Mouse (Mus musculus): ENCODE data around the gene Pgs1.

Pgs1 gene

GRCm38 (mm10) chr11:117976081-117976582 lies 10.0 kb upstream of the Pgs1 start:
- DNase-seq (ENCODE audit: low spot score): peak; percentile 78

GRCm38 (mm10) chr11:117977694-117978360 lies 8.3 kb upstream of the Pgs1 start:
- no peak for DNase-seq (ENCODE audit: low spot score)

- DNase-seq (ENCODE audit: low spot score): peak; percentile 51
Observed at GRCm38 (mm10) chr11:117979388-117979787, 6.7 kb upstream of the Pgs1 start.

- no peak for DNase-seq (ENCODE audit: low spot score)
Observed at GRCm38 (mm10) chr11:117982426-117982825, 3.7 kb upstream of the Pgs1 start.

- DNase-seq (ENCODE audit: low spot score): no peak
Observed at GRCm38 (mm10) chr11:117983770-117984169, 2.3 kb upstream of the Pgs1 start.

- peak; percentile 53 for DNase-seq (ENCODE audit: low spot score)
Observed at GRCm38 (mm10) chr11:117987032-117987451, 950 bp downstream of the Pgs1 start.

- no peak for DNase-seq (ENCODE audit: low spot score)
Observed at GRCm38 (mm10) chr11:117987968-117988367, 1.9 kb downstream of the Pgs1 start.

- DNase-seq (ENCODE audit: low spot score): no peak
Observed at GRCm38 (mm10) chr11:117989241-117989640, 3.1 kb downstream of the Pgs1 start.

- DNase-seq (ENCODE audit: low spot score): peak; percentile 58
Observed at GRCm38 (mm10) chr11:117989926-117990325, 3.8 kb downstream of the Pgs1 start.

- DNase-seq (ENCODE audit: low spot score): no peak
Observed at GRCm38 (mm10) chr11:117991502-117992470, 5.7 kb downstream of the Pgs1 start.

GRCm38 (mm10) chr11:117993190-117994175 lies 7.4 kb downstream of the Pgs1 start:
- DNase-seq (ENCODE audit: low spot score): no peak

GRCm38 (mm10) chr11:117994250-117995057 lies 8.4 kb downstream of the Pgs1 start:
- DNase-seq (ENCODE audit: low spot score): no peak

GRCm38 (mm10) chr11:117995255-117995654 lies 9.2 kb downstream of the Pgs1 start:
- DNase-seq (ENCODE audit: low spot score): no peak

GRCm38 (mm10) chr11:117995661-117996060 lies 9.6 kb downstream of the Pgs1 start:
- DNase-seq (ENCODE audit: low spot score): no peak

- no peak for DNase-seq (ENCODE audit: low spot score)
Observed at GRCm38 (mm10) chr11:117996066-117996465, 10.0 kb downstream of the Pgs1 start.

- no peak for DNase-seq (ENCODE audit: low spot score)
Observed at GRCm38 (mm10) chr11:117997085-117997484, 11.0 kb downstream of the Pgs1 start.

GRCm38 (mm10) chr11:117998356-117998755 lies 12.3 kb downstream of the Pgs1 start:
- no peak for DNase-seq (ENCODE audit: low spot score)

GRCm38 (mm10) chr11:117999260-117999934 lies 13.3 kb downstream of the Pgs1 start:
- DNase-seq (ENCODE audit: low spot score): no peak

- DNase-seq (ENCODE audit: low spot score): no peak
Observed at GRCm38 (mm10) chr11:118000083-118000482, 14.0 kb downstream of the Pgs1 start.

- no peak for DNase-seq (ENCODE audit: low spot score)
Observed at GRCm38 (mm10) chr11:118000565-118001215, 14.6 kb downstream of the Pgs1 start.
